Mouse (Mus musculus) heart, adult 11 months (tissue): ENCODE results near the gene Tas2r107.
"Not testable (repeated sequence)": the region's sequence is repeated elsewhere in the genome, so short reads cannot be mapped to it uniquely, and the experiment has no call there.

Source experiments
- DNase-seq: peaks from one replicate; pipeline ENCODE4 v3.0.0; 2022

Gene Tas2r107

DNA sequence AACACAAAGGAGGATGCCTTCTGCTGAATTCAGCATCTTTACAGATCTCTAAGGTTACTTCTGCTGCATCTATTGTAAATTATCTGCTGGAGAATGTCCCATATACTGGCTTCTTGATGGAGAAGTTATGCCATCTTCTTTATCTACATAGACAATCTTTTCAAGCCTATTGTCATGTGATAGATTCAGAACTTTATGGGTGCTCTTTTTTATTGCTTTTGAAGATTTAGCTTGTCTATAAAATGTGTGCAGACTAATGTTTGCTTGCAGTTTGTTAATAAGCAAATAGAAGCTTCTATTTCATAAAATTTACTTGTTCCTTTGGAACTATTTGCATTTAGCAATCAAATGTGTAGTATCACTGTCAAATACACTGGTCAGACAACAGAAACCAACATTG lies at the start of gene Tas2r107:
Gene Tas2r107 (minus strand): TSS at position 101 of the 400 bp plus-strand sequence.
- DNase-seq, result no peak

DNA sequence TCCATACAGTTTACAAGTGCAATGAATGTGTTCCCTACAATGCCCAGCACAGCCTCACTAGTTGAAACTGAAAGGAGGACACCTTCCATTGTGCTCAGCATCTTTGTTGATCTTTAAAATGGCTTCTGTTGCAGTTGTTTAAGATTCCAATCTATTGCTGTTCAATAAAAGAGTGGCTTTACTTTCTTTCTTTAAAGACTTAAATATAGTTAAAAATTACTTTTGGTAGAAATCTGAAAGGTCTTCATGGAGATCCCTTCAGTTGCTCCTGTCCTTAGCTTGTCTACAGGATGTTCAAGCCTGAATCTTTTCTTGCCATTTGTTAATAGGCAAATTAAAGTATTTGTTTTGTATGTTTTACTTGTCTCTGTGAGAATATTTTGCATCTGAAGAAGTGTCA lies 30.0 kb upstream of the Tas2r107 start, which contains the start of gene Tas2r114:
Gene Tas2r114 (minus strand): TSS at position 101 of the 400 bp plus-strand sequence.
- DNase-seq, result no peak

- no peak for DNase-seq
Measured at GRCm38 (mm10) chr6:131687395-131687794, 27.4 kb upstream of the Tas2r107 start, which contains the start of gene Tas2r105. TSS of gene Tas2r105 (minus strand) at chr6:131687495.

GRCm38 (mm10) chr6:131685644-131686043 lies 25.7 kb upstream of the Tas2r107 start, which contains the start of gene Tas2r104:
TSS of gene Tas2r104 (minus strand) at chr6:131685744.
- DNase-seq, result no peak

DNA sequence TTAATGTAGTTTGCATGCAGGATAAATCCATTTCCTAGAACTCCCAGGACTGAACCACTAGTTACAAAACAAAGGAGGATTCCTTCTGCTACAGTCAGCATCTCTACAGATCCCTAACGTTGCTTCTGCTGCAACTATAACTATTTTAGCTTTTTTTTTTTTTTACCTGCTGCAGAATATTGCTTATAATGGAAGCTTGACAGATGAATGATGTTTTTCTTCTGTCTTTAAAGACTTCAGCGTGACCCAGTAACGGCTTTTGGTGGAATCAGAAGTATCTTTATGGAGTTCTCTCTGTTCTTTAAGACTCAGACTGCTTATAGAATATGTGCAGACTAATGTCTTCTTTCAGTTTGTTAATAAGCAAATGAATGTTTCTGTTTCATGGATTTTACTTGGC lies 18.8 kb upstream of the Tas2r107 start, which contains the start of gene Tas2r106:
Gene Tas2r106 (minus strand): TSS at position 101 of the 400 bp plus-strand sequence.
- no peak for DNase-seq

GRCm38 (mm10) chr6:131630812-131631211 lies 29.1 kb downstream of the Tas2r107 start, which contains the start of gene Tas2r130:
TSS of gene Tas2r130 (minus strand) at chr6:131630912.
- no peak for DNase-seq

DNA sequence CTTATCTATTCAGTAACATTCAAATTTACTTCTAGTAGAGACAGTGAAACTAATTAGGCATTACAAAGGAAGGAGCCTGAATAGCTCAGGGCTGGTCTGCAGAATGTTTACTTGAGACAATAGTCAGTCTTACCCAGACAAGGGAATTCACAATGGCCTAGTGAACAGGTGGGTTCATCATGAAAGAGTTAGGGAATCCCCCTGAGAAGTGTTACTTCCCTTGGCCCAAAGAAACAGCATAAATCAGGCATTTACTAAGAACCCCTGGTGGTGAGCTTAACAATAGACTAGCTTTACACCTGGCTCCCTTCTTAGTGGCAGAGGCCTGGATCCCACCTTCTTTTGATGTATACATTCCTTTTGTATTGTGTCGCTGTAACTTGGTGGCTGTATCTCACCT lies 50.0 kb downstream of the Tas2r107 start:
- DNase-seq, result not testable (repeated sequence)
